Mouse (Mus musculus) neural tube, embryonic 13.5 days (tissue): ENCODE measurements around the gene Cnnm3. TPM values are rescaled to one million over a fixed set of nuclear protein-coding genes. Genes with fewer than 3 reads are reported as not detected.

Source experiments
- ATAC-seq: fragments of 200-750 bp; cut with Nextera tagmentation; 2 replicates; pipeline ENCODE4 v1.8.0; 2017; ENCODE audit warnings: low read depth, mild to moderate bottlenecking, moderate TSS enrichment, moderate library complexity
- H3K27ac ChIP-seq: fragments of 300-500 bp; sonication (generic); replicated peaks from 2 replicates; pipeline ENCODE4 v1.5.1; 2015; ENCODE audit warnings: moderate library complexity, mild to moderate bottlenecking, inconsistent platforms
- H3K27me3 ChIP-seq: fragments of 300-500 bp; sonication (generic); 2 replicates; pipeline ENCODE4 v1.6.1; 2015; ENCODE audit warnings: mild to moderate bottlenecking, inconsistent platforms
- H3K36me3 ChIP-seq: fragments of 300-500 bp; sonication (generic); 2 replicates; pipeline ENCODE4 v1.6.1; 2015; ENCODE audit warnings: mild to moderate bottlenecking, inconsistent platforms
- H3K4me1 ChIP-seq: fragments of 300-500 bp; sonication (generic); replicated peaks from 2 replicates; pipeline ENCODE4 v1.6.1; 2015; ENCODE audit warnings: inconsistent platforms
- H3K4me2 ChIP-seq: fragments of 300-500 bp; sonication (generic); 2 replicates; pipeline ENCODE4 v1.6.1; 2015; ENCODE audit warnings: inconsistent platforms, mild to moderate bottlenecking, moderate library complexity
- H3K4me3 ChIP-seq: fragments of 300-500 bp; sonication (generic); 2 replicates; pipeline ENCODE4 v1.5.1; 2015; ENCODE audit warnings: mild to moderate bottlenecking, inconsistent platforms
- H3K9ac ChIP-seq: fragments of 300-500 bp; sonication (generic); 2 replicates; pipeline ENCODE4 v1.6.1; 2015; ENCODE audit warnings: moderate library complexity, mild to moderate bottlenecking, inconsistent platforms
- H3K9me3 ChIP-seq: fragments of 300-500 bp; sonication (generic); 2 replicates; pipeline ENCODE4 v1.6.1; 2016; ENCODE audit warnings: inconsistent platforms
- WGBS: fragments of 180-500 bp; shearing (Covaris S2); methylation state at CpG from one replicate; pipeline ENCODE4 v1.1.7; 2015; 5-methylcytosine and 5-hydroxymethylcytosine counted together
- polyA plus RNA-seq: library from polyadenylated mRNA; unstranded; fragments of >200 nt; fragmentation: Nextera tagmentation; extraction: Ambion mirVana; gene quantifications from 2 replicates; pipeline ENCODE4 v1.2.1, GENCODE M21; 2015

Gene Cnnm3
- polyA plus RNA-seq: 3.4 and 4.2 TPM in 2 replicates

DNA sequence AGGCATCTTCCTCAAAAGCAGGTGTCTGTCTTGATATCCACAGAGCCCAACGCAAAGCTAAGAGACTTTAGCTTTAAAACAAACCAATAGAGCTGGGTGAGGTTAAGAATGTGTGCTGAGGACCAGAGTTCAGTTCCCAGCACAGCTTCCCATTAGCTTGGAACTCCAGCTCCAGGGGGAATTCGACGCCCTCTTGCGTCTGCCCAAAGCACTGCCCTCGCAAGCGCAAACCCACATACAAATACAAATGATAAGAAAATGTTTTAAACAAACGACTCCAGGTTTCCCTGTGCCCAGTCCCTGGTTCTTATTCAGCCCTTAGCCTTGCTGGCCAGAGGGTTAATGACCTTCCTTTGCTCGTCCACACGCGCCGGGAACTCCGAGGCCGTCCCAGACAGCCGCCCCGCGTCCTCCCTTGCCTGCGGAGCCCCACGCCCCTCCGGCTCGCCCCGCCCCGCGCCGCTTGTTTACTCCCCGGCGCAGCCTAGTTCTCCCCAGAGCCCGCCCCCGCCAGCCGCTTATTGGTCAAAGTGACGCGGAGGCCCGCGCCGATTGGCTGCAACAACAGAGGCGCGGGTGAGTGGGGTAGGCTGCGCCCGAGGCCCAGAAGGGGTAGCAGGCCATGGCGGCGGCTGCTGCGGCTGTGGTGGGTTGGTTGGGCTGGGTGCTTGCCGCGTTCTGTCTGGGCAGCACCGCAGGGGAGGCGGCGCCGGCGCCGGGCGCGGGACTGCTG lies at the start of gene Cnnm3:
Gene Cnnm3, plus strand, starts transcription at position 579 of the 733 bp plus-strand sequence.
- ATAC-seq: peak; percentile 97
- H3K27ac ChIP-seq: peak within 1 kb of the TSS; percentile 99
- H3K9me3 ChIP-seq: no peaks in the 10 kb centered on the region
- peaks cover 35% of the 10 kb centered on the region for H3K4me1 ChIP-seq
- peak within 1 kb of the TSS; percentile 91 for H3K9ac ChIP-seq
- H3K4me3 ChIP-seq: peak within 1 kb of the TSS; percentile 93
- H3K4me2 ChIP-seq: peak within 1 kb of the TSS; percentile 95
- WGBS: 2% methylated on average over 51 of the region's 51 CpGs
- H3K36me3 ChIP-seq: peaks cover 8% of the 10 kb centered on the region
- no peaks in the 10 kb centered on the region for H3K27me3 ChIP-seq

DNA sequence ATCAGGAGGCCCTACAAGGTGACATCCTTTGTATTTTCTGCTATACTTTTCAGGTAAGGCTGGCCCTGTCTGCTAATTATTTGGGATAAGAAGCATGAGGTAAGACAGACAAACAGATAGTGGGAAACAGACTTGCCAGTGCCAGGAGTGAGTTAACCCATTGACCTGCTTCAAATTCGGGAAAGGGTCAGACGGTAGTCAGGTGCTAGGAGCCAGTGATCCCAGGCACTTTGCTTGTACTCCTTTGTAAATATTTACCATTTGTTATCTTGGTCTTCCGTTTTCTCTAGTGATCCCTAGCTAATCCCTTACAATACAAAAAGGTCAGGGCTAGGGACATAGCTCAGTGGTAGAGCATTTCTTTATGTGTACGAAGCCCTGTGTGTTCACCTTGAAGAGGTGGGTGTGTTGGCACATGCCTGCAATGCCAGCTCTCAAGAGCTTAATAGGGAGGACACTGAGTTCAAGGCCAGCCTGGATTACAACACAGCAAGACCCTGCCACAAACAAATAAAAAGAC lies 46.0 kb upstream of the Cnnm3 start:
- no peaks in the 10 kb centered on the region for H3K36me3 ChIP-seq
- no peak overlapping the region for H3K9ac ChIP-seq
- H3K4me1 ChIP-seq: no peaks in the 10 kb centered on the region; the same call in 1 of the 2 replicates
- H3K27ac ChIP-seq: no peak overlapping the region
- H3K9me3 ChIP-seq: no peaks in the 10 kb centered on the region
- no peak for ATAC-seq
- H3K27me3 ChIP-seq: no peaks in the 10 kb centered on the region
- 82% methylated on average over 4 of the region's 4 CpGs for WGBS
- no peak overlapping the region for H3K4me2 ChIP-seq
- H3K4me3 ChIP-seq: no peak overlapping the region

DNA sequence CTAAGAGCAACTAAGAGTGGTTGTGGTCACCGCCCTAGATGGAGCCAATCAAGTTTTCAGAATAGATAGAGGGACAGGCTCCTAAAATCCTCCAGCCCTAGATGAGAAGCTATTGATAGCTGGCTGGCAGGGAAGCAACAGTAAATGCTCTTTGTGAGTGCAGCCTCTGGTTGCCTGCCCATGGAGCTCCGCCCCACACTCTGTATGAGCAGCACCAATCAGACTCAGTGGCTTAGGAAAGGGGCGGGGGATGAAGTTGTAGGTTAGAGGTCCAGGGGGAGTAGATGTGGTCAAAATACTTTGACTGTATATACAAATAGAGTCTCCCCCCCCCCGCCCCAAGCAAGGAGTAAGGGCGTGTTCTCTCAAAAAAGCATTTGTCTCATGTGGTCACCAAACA lies 44.2 kb upstream of the Cnnm3 start:
- Histone ChIP-seq H3K9me3 (no peaks in the 10 kb centered on the region), H3K36me3 (no peaks in the 10 kb centered on the region), H3K9ac (no peak overlapping the region), H3K4me1 (peaks cover 8% of the 10 kb centered on the region), H3K4me2 (no peak overlapping the region), H3K27ac (no peak overlapping the region), H3K4me3 (no peak overlapping the region), H3K27me3 (no peaks in the 10 kb centered on the region)
- WGBS: 52% methylated on average over 5 of the region's 5 CpGs
- no peak for ATAC-seq

DNA sequence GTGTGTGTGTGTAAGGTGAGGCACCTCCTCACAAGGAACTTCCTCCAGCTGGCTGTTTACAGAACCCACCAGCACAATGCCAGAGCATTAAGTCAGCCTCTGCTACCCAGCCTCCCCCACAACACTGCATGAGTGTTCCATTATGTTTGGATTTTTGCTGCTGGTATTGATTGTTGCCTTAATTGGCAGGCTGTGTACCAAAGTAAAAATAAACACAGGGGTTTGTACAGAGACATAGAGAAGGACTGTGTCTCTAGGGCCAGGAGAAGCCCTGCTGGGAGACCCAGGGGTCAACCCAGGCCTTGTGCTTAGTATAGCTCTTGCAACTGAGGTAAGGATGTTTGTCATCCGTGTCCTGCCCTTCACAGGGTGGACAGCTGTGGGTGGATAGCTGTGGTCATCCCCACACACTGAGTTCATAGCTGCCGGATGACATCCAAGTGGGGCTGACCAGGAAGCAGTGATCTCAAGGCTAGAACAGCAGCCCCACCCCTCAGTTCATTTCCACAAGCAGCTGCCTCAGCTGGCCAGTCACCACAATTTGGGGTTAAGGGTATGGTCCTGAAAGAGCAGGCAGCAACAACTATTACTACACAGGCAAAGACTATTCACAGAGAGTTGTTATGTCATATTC lies 41.7 kb upstream of the Cnnm3 start:
- Histone ChIP-seq H3K27me3 (no peaks in the 10 kb centered on the region), H3K4me3 (no peak overlapping the region), H3K9ac (no peak overlapping the region), H3K36me3 (no peaks in the 10 kb centered on the region), H3K4me1 (peaks cover 33% of the 10 kb centered on the region), H3K4me2 (peak overlapping the region; percentile 64; the same call in 1 of the 2 replicates), H3K27ac (no peak overlapping the region), H3K9me3 (no peaks in the 10 kb centered on the region)
- 48% methylated on average over 2 of the region's 2 CpGs for WGBS
- ATAC-seq: no peak

DNA sequence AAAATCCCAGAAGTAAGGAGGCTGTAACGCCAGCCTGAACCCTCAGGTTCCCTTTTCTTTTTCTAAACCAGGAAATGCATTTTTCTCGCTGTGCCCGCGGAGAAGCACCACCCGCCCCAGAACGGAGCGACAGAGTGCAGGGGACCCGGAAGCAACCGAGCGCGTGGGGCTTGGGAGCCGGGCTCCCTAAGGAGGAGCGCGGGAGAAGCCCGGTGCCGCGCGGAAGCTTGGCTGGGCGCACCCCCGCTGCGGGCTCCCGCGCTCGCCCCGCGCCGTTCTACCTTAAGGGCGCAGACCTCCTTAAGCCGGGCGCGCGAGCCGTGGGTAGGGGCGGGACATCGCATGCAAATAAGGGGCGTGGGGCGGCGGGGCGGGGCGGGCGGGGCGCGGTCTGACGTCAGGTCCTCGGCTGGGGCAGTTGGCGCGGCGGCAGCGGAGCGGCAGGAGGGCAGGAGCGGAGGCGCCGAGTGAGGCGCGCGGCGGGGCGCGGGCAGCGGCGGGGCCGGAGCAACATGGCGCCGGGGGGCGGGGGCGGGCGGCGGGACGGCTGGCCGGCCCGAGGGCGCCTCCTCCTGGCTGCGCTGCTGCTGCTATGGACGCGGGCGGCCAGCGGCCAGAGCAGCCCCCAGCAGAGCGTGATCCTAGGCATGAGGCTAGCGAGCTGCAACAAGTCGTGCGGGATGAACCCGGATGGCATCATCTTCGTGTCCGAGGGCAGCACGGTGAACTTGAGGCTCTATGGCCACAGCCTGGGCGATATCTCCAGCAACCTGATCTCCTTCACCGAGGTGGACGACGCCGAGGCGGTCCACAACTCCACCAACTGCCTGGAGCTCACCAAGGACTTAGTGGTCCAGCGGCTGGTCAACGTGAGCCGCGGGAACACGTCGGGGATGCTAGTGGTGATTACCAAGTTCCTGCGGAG lies 40.2 kb upstream of the Cnnm3 start, which contains the start of gene Cnnm4:
Gene Cnnm4, plus strand, starts transcription at position 440 of the 925 bp plus-strand sequence.
- Histone ChIP-seq H3K9me3 (no peaks in the 10 kb centered on the region), H3K4me2 (peak within 1 kb of the TSS; percentile 64), H3K27me3 (no peaks in the 10 kb centered on the region), H3K27ac (peak within 1 kb of the TSS; percentile 39), H3K9ac (peak within 1 kb of the TSS; percentile 76), H3K4me3 (peak within 1 kb of the TSS; percentile 62), H3K4me1 (peaks cover 48% of the 10 kb centered on the region), H3K36me3 (no peaks in the 10 kb centered on the region)
- ATAC-seq: peak; percentile 91
- under 1% methylated on average over 73 of the region's 98 CpGs for WGBS

DNA sequence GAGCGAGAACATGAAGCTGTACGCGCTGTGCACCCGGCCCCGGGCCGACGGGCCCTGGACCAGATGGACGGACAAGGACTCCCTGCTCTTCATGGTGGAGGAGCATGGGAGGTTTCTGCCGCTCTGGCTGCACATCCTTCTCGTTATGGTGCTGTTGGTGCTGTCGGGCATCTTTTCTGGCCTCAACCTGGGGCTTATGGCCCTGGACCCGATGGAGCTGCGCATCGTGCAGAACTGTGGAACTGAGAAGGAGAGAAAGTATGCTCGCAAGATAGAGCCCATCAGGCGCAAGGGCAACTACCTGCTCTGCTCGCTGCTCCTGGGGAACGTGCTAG lies 39.6 kb upstream of the Cnnm3 start:
- H3K4me3 ChIP-seq: peak overlapping the region; percentile 62
- H3K9me3 ChIP-seq: no peaks in the 10 kb centered on the region
- H3K27ac ChIP-seq: peak overlapping the region; percentile 39
- no peak; the same call in 1 of the 2 replicates for ATAC-seq
- no peaks in the 10 kb centered on the region for H3K36me3 ChIP-seq
- peak overlapping the region; percentile 64 for H3K4me2 ChIP-seq
- peak overlapping the region; percentile 76 for H3K9ac ChIP-seq
- peaks cover 53% of the 10 kb centered on the region for H3K4me1 ChIP-seq
- 17% methylated on average over 18 of the region's 18 CpGs for WGBS
- no peaks in the 10 kb centered on the region for H3K27me3 ChIP-seq

DNA sequence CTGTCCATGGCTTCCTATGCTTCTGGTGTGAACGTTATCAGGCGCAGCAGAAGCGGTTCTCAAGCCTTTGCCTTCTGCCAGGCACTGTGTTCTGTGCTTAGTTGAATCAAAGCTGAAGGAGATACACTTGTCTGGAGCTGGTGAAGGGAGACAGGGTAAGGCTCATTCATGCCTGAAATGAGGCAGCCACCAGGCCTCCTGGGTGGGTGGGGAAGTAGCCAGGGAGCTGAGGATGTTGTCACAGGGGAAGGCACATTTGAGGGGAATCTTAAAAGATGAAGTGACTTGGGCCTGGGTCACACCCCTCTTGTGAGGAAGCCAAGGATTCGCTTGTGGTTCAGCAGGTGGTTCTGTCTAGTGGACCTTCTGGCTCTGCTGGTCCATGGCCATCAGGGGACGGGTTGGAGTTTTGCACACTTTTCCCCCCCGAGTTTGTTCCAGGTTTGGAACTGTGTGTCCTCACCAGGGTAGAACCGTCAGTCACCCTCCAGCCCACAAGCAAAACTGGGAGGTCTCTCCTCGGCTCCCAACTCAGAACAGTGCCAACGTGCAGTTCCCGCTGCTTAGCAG lies 38.4 kb upstream of the Cnnm3 start:
- no peak for ATAC-seq
- Histone ChIP-seq H3K9me3 (no peaks in the 10 kb centered on the region), H3K36me3 (no peaks in the 10 kb centered on the region), H3K27me3 (no peaks in the 10 kb centered on the region), H3K9ac (no peak overlapping the region), H3K4me2 (peak overlapping the region; percentile 64), H3K27ac (no peak overlapping the region), H3K4me3 (peak overlapping the region; percentile 62), H3K4me1 (peaks cover 56% of the 10 kb centered on the region)
- WGBS: 85% methylated on average over 10 of the region's 10 CpGs

DNA sequence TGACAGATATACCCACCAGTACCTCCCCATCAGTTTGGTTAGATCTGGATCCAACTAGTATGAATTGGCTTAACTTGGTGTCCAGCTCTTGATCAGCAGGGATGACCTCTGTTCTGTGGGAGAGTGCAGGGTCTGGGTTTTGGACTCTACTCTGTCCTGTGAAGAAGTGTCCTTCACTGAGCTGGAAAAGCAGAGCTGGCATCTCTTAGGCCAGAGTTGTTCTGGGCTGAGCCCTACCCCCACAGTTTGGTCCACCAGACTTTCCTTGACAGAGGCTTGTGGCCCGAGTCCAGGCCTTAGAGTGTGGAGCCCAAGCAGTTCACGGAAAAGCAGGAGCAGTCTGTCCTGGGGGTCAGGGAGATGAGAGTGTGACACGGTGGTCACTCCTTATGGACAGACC lies 37.0 kb upstream of the Cnnm3 start:
- ATAC-seq: no peak
- Histone ChIP-seq H3K27me3 (no peaks in the 10 kb centered on the region), H3K9me3 (no peaks in the 10 kb centered on the region), H3K4me2 (peak overlapping the region; percentile 64), H3K4me3 (no peak overlapping the region), H3K9ac (no peak overlapping the region), H3K36me3 (no peaks in the 10 kb centered on the region), H3K4me1 (peaks cover 62% of the 10 kb centered on the region), H3K27ac (no peak overlapping the region)
- WGBS: 72% methylated on average over 3 of the region's 3 CpGs

DNA sequence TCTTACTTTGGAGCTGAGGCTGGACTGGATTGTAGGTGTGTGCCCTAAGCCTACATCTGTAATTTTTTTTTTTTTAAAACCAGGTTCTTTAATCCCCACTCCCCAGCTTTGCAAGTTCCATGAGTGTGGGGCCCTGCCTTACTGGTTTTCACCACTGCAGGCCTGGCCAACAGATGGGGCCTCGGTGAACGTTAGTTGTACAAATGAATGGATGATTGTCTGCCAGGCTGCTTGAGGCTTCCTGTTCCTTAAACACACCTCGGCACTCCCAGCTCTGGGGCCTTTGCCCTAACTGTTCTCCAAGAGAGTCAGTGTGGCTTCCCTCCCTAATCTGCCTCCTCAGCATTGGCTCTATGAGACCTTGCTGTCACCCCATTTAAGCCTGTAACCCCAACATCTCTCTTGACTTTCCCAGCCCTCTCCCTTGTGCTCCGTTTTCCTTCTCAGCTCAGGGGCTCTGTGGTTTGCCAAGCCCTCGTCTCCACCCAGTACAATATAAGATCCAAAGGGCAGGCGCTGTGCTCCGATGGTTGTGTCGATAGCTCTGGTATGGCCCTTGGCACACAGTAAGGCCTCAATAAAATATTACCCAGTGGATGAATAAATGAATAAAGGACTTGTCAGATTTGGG lies 36.1 kb upstream of the Cnnm3 start:
- Histone ChIP-seq H3K27ac (0 out of 2 replicates have a peak overlapping the region, but pooled peaks have one; percentile 14), H3K4me2 (peak overlapping the region; percentile 64), H3K4me1 (peaks cover 62% of the 10 kb centered on the region), H3K9ac (peak overlapping the region; percentile 55), H3K4me3 (peak overlapping the region; percentile 16), H3K36me3 (no peaks in the 10 kb centered on the region), H3K9me3 (no peaks in the 10 kb centered on the region), H3K27me3 (no peaks in the 10 kb centered on the region)
- 50% methylated on average over 8 of the region's 8 CpGs for WGBS
- no peak for ATAC-seq

DNA sequence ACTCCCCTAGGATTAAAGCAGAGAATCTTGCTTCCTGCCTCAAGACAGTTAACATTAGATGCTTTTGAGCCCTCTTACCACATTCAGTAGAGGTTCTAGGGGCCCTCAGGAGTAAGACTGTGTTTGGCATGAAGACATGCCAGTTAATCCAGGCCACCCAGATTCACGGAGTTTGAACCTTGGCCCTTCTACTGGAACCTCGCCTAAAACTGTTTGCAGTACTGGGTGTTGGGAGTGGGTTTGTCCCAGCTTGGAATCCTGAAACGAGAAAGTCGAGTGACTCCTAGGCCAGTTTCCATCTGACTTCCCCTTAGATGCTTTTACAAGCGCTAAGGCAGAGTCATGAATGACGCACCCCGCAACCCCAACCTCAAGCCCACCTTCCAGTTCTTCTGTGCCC lies 35.2 kb upstream of the Cnnm3 start:
- Histone ChIP-seq H3K27me3 (no peaks in the 10 kb centered on the region), H3K36me3 (no peaks in the 10 kb centered on the region), H3K9me3 (no peaks in the 10 kb centered on the region), H3K4me1 (peaks cover 62% of the 10 kb centered on the region), H3K27ac (no peak overlapping the region), H3K4me3 (no peak overlapping the region), H3K4me2 (peak overlapping the region; percentile 64), H3K9ac (no peak overlapping the region)
- ATAC-seq: no peak
- 85% methylated on average over 7 of the region's 7 CpGs for WGBS

DNA sequence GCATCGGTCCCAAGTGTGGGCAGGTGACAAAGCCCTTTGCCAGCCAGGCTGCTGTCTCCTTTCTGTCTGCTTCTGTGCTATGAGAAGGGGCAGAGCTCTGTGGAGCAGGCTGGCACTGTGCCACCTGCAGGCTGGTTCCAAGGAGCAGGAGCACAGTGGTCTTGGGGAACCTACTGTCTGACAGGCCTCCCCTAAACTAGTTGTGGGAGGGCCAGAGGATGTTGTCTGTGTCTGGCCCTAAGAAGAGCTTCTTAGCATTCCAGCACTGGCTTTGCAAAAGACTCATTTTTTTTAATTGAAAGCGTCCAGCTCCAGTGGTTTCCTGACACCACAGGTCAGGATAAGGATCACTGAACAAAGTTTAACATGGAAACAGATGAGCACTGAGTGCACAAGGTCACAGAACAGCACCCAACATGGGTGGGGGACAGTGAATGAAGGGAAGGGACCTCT lies 33.3 kb upstream of the Cnnm3 start:
- 72% methylated on average over 2 of the region's 2 CpGs for WGBS
- Histone ChIP-seq H3K27ac (no peak overlapping the region), H3K9ac (no peak overlapping the region), H3K9me3 (no peaks in the 10 kb centered on the region), H3K36me3 (no peaks in the 10 kb centered on the region), H3K27me3 (no peaks in the 10 kb centered on the region), H3K4me3 (no peak overlapping the region), H3K4me1 (peaks cover 45% of the 10 kb centered on the region), H3K4me2 (no peak overlapping the region)
- ATAC-seq: no peak
